ENCODE assay signal across 8 mouse cellular contexts in genomic region chr1:38834899-38835298, GRCm38 (mm10). TPM values are rescaled to one million over a fixed set of nuclear protein-coding genes. Genes with fewer than 3 reads are reported as not detected.
DNase-seq lines count a peak whose midpoint lies in the region; ATAC-seq and TF ChIP-seq lines count a peak whose summit lies in the region.

No protein-coding gene starts in this region.

- ATAC-seq in CD4-positive, CD25-positive, alpha-beta regulatory T cell, adult 4 months, result no peak
- no peak for ATAC-seq in liver, embryonic 11.5 days (replicated peaks; ENCODE audit: low FRiP score)
- no peak for ATAC-seq in midbrain, embryonic 15.5 days (replicated peaks)
- ATAC-seq in megakaryocyte-erythroid progenitor cell, adult 5-6 weeks (replicated peaks; ENCODE audit: low FRiP score, low TSS enrichment, poor library complexity, severe bottlenecking), result no peak

- intact Hi-C loops in heart, postnatal 10 days (cut with DNase I), result no loop called here

- H3K36me3 ChIP-seq in liver, adult 2 months (ENCODE audit: control insufficient read depth, insufficient read depth, low read length), result no peaks in the 10 kb centered on the region
- no peaks in the 10 kb centered on the region for H3K36me3 ChIP-seq in liver, embryonic 11.5 days (ENCODE audit: control insufficient read depth, insufficient read depth, low read length)
- H3K36me3 ChIP-seq in midbrain, embryonic 15.5 days (replicated peaks), result no peaks in the 10 kb centered on the region

- no peaks in the 10 kb centered on the region for H3K79me2 ChIP-seq in liver, adult 2 months (ENCODE audit: control insufficient read depth, insufficient read depth, low read length)

- no peak for TF ChIP-seq CTCF in liver, adult 2 months (IDR thresholded peaks at IDR 0.05; ENCODE audit: low read depth, low read length)

- DNase-seq in CD4-positive, CD25-positive, alpha-beta regulatory T cell, adult 2 months (ENCODE audit: low read depth, low spot score), result peak; percentile 37
- DNase-seq in liver, adult 2 months (ENCODE audit: extremely low read depth, low read depth, low spot score), result peak; percentile 14
- no peak for DNase-seq in liver, embryonic 11.5 days (ENCODE audit: low spot score)
- DNase-seq in cerebellum, postnatal 36 days, result peak; percentile 60
- DNase-seq in heart, postnatal 10 days, result peak; percentile 11 to 31

- no peaks in the 10 kb centered on the region for H3K4me1 ChIP-seq in liver, adult 2 months (ENCODE audit: control insufficient read depth, insufficient read depth, low read length)
- H3K4me1 ChIP-seq in liver, embryonic 11.5 days (replicated peaks; ENCODE audit: control insufficient read depth, insufficient read depth, low read length), result peaks cover 5% of the 10 kb centered on the region
- H3K4me1 ChIP-seq in midbrain, embryonic 15.5 days, result peaks cover 19% of the 10 kb centered on the region

- no peak overlapping the region for H3K4me2 ChIP-seq in liver, embryonic 11.5 days
- H3K4me2 ChIP-seq in midbrain, embryonic 15.5 days, result peak overlapping the region; percentile 97

- H3K9ac ChIP-seq in liver, adult 2 months (ENCODE audit: low read depth, low read length), result no peak overlapping the region
- no peak overlapping the region for H3K9ac ChIP-seq in liver, embryonic 11.5 days (ENCODE audit: low read depth, low read length)
- H3K9ac ChIP-seq in midbrain, embryonic 15.5 days, result no peak overlapping the region

- H3K27me3 ChIP-seq in liver, adult 2 months (ENCODE audit: control insufficient read depth, insufficient read depth, low read length), result peaks cover 18% of the 10 kb centered on the region
- peaks cover 38% of the 10 kb centered on the region for H3K27me3 ChIP-seq in liver, embryonic 11.5 days (replicated peaks; ENCODE audit: control insufficient read depth, insufficient read depth, low read length)
- no peaks in the 10 kb centered on the region for H3K27me3 ChIP-seq in midbrain, embryonic 15.5 days (replicated peaks)

- no peak for TF ChIP-seq POLR2A in liver, adult 2 months (IDR thresholded peaks at IDR 0.05; ENCODE audit: extremely low read depth, insufficient read depth, low read length)

- H3K27ac ChIP-seq in liver, adult 2 months (replicated peaks; ENCODE audit: insufficient read depth, low read depth, low read length), result no peak overlapping the region
- no peak overlapping the region for H3K27ac ChIP-seq in liver, embryonic 11.5 days (ENCODE audit: low read depth, low read length)
- no peak overlapping the region for H3K27ac ChIP-seq in midbrain, embryonic 15.5 days

- no peaks in the 10 kb centered on the region for H3K9me3 ChIP-seq in liver, embryonic 11.5 days (ENCODE audit: control insufficient read depth, low read length)
- no peaks in the 10 kb centered on the region for H3K9me3 ChIP-seq in midbrain, embryonic 15.5 days

- H3K4me3 ChIP-seq in liver, adult 2 months (ENCODE audit: insufficient read depth, low read depth, low read length), result no peak overlapping the region
- no peak overlapping the region for H3K4me3 ChIP-seq in liver, embryonic 11.5 days (ENCODE audit: low read depth, low read length)
- H3K4me3 ChIP-seq in midbrain, embryonic 15.5 days, result peak overlapping the region; percentile 91

- 36% methylated on average over 3 of the region's 3 CpGs for WGBS in liver, adult 2 months
- 29% methylated on average over 3 of the region's 3 CpGs for WGBS in liver, embryonic 11.5 days
- WGBS in midbrain, embryonic 15.5 days, result 32% methylated on average over 3 of the region's 3 CpGs

RNA-seq across cellular contexts. Expression of gene Lonrf2, which starts 1.6 kb away (rescaled TPM):
- polyA plus RNA-seq in CD4-positive, CD25-positive, alpha-beta regulatory T cell, adult 4 months (2017; shearing (Covaris generic)), result not detected
- not detected in 2 replicates for total RNA-seq in liver, adult 2 months (2014; rRNA removed)
- not detected in 2 replicates for polyA plus RNA-seq in liver, adult 2 months (2012; rRNA removed)
- polyA plus RNA-seq in liver, embryonic 11.5 days (2014; fragmentation: Nextera tagmentation; extraction: Ambion mirVana), result 0.22 and 0.41 TPM in 2 replicates
- total RNA-seq in heart, postnatal 10 days (2021), result 1 to 10 TPM; 2.1 to 3.9 TPM
- polyA plus RNA-seq in midbrain, embryonic 15.5 days (2015; fragmentation: Nextera tagmentation; extraction: Ambion mirVana), result 22.2 and 26.4 TPM in 2 replicates
- total RNA-seq in megakaryocyte-erythroid progenitor cell, adult 5-6 weeks (2014; fragmentation: Nextera tagmentation), result 0.79 and 2.3 TPM in 2 replicates
- 0.30 and 1.8 TPM in 2 replicates for total RNA-seq in megakaryocyte-erythroid progenitor cell, adult 5-6 weeks (2017)

Comparison
In these comparisons a context has a peak if more than half of its experiments do, and no peak if none do; other contexts are left out.
1. RNA of gene Lonrf2, which starts 1.6 kb away (polyA plus RNA-seq): 22.2 to 26.4 TPM in midbrain, embryonic 15.5 days; 0.22 to 0.41 TPM in liver, embryonic 11.5 days, not detected in CD4-positive, CD25-positive, alpha-beta regulatory T cell, adult 4 months and not detected in liver, adult 2 months; every median in the first group is over 10 times any median in the second.